Comparison of ENCODE assay signal across 9 mouse cellular contexts in genomic region chr19:24557456-24557855, GRCm38 (mm10). TPM values are rescaled to one million over a fixed set of nuclear protein-coding genes. Genes with fewer than 3 reads are reported as not detected.
DNase-seq lines count a peak whose midpoint lies in the region; ATAC-seq and TF ChIP-seq lines count a peak whose summit lies in the region.
"Had no signal": no experiment of that assay in that cellular context is flagged by ENCODE, and none has a peak within 500 bp of the region (broad histone marks: within the 10 kb centered on the region; RNA-seq: fewer than 3 reads in every experiment).

No protein-coding gene starts in this region.

- 2% methylated on average over 11 of the region's 11 CpGs for whole genome bisulfite sequencing in intestine, embryonic 15.5 days

- no peak for TF ChIP-seq CTCF in G1E (IDR thresholded peaks at IDR 0.05; ENCODE audit: low read depth, low read length)
- 0 out of 2 replicates have a peak, but pooled peaks have one; percentile 17 for TF ChIP-seq CTCF in embryonic fibroblast, embryonic 13.5 days (IDR thresholded peaks at IDR 0.05; ENCODE audit: borderline replicate concordance, insufficient read depth, low read length)

- no peak overlapping the region for H3K27ac ChIP-seq in embryonic fibroblast, embryonic 13.5 days (ENCODE audit: insufficient read depth, low read length)
- H3K27ac ChIP-seq in intestine, embryonic 15.5 days = no peak overlapping the region; the same call in 1 of the 2 replicates

- no peak overlapping the region for H3K9ac ChIP-seq in intestine, embryonic 15.5 days

- H3K9me3 ChIP-seq in G1E (replicated peaks) = peaks cover 4% of the 10 kb centered on the region; the same call in 1 of the 2 replicates
- H3K9me3 ChIP-seq in intestine, embryonic 15.5 days = no peaks in the 10 kb centered on the region

- H3K4me3 ChIP-seq in G1E (ENCODE audit: low read depth, low read length) = peak overlapping the region; percentile 99; the same call in 1 of the 2 replicates
- no peak overlapping the region for H3K4me3 ChIP-seq in embryonic fibroblast, embryonic 13.5 days (ENCODE audit: insufficient read depth, low read length)
- H3K4me3 ChIP-seq in intestine, embryonic 15.5 days (replicated peaks) = peak overlapping the region; percentile 20
- H3K4me3 ChIP-seq: myocyte had no signal

- H3K36me3 ChIP-seq in G1E (replicated peaks) = peaks cover 9% of the 10 kb centered on the region
- no peaks in the 10 kb centered on the region for H3K36me3 ChIP-seq in intestine, embryonic 15.5 days

- peak; percentile 42 to 79 for DNase-seq in adrenal gland, adult (ENCODE audit: inconsistent age in 2 of 2, low spot score in 1 of 2)
- DNase-seq in adrenal gland, postnatal 4 days (ENCODE audit: low spot score in 2 of 2) = no peak
- DNase-seq in G1E (ENCODE audit: low spot score) = no peak
- DNase-seq in mesoderm, embryonic 11.5 days (ENCODE audit: low read depth, low spot score) = peak; percentile 64
- peak; percentile 4 to 15 for DNase-seq in thymus, adult 18-20 months
- DNase-seq in gastrocnemius, adult 18-20 months (ENCODE audit: low spot score) = no peak

- no peak for ATAC-seq in G1E (ENCODE audit: extremely low read depth, insufficient number of reproducible peaks, low FRiP score, poor library complexity, severe bottlenecking)
- ATAC-seq in intestine, embryonic 15.5 days = no peak

- no peaks in the 10 kb centered on the region for H3K27me3 ChIP-seq in G1E (ENCODE audit: insufficient read depth, low read length)
- no peaks in the 10 kb centered on the region for H3K27me3 ChIP-seq in intestine, embryonic 15.5 days (replicated peaks)

- peak overlapping the region; percentile 91 for H3K4me2 ChIP-seq in intestine, embryonic 15.5 days (replicated peaks)

- no peak for TF ChIP-seq POLR2A in embryonic fibroblast, embryonic 13.5 days (IDR thresholded peaks at IDR 0.05; ENCODE audit: low read depth, low read length)

- H3K4me1 ChIP-seq in G1E (ENCODE audit: insufficient read depth, low read depth, low read length) = peaks cover 47% of the 10 kb centered on the region
- peaks cover 3% of the 10 kb centered on the region; the same call in 1 of the 2 replicates for H3K4me1 ChIP-seq in embryonic fibroblast, embryonic 13.5 days (ENCODE audit: control insufficient read depth, insufficient read depth, low read length)
- peaks cover 14% of the 10 kb centered on the region for H3K4me1 ChIP-seq in intestine, embryonic 15.5 days (replicated peaks)

RNA-seq across cellular contexts. Expression of gene Pip5k1b, which starts 1.8 kb away (rescaled TPM):
- total RNA-seq in adrenal gland, postnatal 4 days (2021) = 10 to 100 TPM; 21.2 to 23.4 TPM
- total RNA-seq in G1E (2014; fragmentation: Nextera tagmentation) = 66.4 and 69.3 TPM in 2 replicates
- 20.4 and 23.6 TPM in 2 replicates for total RNA-seq in G1E (2017)
- polyA plus RNA-seq in G1E (2012) = 11.1 and 12.7 TPM in 2 replicates
- not detected in 2 replicates for polyA plus RNA-seq in embryonic fibroblast, embryonic 13.5 days (2011; ENCODE audit: insufficient read length, low read depth, missing spikeins)
- 17.2 and 18.2 TPM in 2 replicates for polyA plus RNA-seq in intestine, embryonic 15.5 days (2015; fragmentation: Nextera tagmentation; extraction: Ambion mirVana)
- under 1 TPM; 0.34 to 0.50 TPM for total RNA-seq in gastrocnemius, adult 18-20 months (2021)

Comparison
In these comparisons a context has a peak if more than half of its experiments do, and no peak if none do; other contexts are left out.
1. DNase-seq: peak in adrenal gland, adult (2 of 2), mesoderm, embryonic 11.5 days (single experiment) and thymus, adult 18-20 months (2 of 2); none in adrenal gland, postnatal 4 days (0 of 2), G1E (single experiment) and gastrocnemius, adult 18-20 months (single experiment).
2. RNA of gene Pip5k1b, which starts 1.8 kb away (total RNA-seq): 20.4 to 69.3 TPM in G1E and 21.2 to 23.4 TPM in adrenal gland, postnatal 4 days; 0.34 to 0.50 TPM in gastrocnemius, adult 18-20 months; every median in the first group is over 10 times any median in the second.